Mouse (Mus musculus) thymus, adult 2 months (tissue): ENCODE data around the gene Slc37a4.

Experiments used
- CTCF ChIP-seq: fragments of 200-500 bp; IDR thresholded peaks from 2 replicates; pipeline ENCODE4 v1.5.1; 2012; ENCODE audit warnings: mild to moderate bottlenecking, control low read depth, low read length, moderate library complexity, borderline replicate concordance; ENCODE audit not compliant: control insufficient read depth, poor library complexity, insufficient read depth; ENCODE audit errors: extremely low read depth
- POLR2A ChIP-seq: fragments of 200-500 bp; IDR thresholded peaks from 2 replicates; pipeline ENCODE4 v1.6.1; 2012; ENCODE audit warnings: mild to moderate bottlenecking, low read length, control low read depth, moderate library complexity; ENCODE audit not compliant: control insufficient read depth, poor library complexity, insufficient read depth; ENCODE audit errors: extremely low read depth

DNA sequence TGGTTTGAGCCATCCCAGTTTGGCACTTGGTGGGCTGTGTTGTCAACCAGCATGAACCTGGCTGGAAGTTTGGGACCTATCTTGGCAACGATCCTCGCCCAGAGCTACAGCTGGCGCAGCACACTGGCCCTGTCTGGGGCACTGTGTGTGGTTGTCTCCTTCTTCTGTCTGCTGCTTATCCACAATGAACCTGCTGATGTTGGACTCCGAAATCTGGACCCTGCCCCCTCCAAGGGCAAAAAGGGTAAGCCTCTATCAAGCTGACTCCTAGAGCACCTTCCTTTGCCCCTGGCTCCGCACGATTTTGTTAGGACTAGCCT lies 3.1 kb downstream of the Slc37a4 start:
- TF ChIP-seq CTCF (no peak), POLR2A (no peak)
